Mouse (Mus musculus) hematopoietic stem cell, adult 5-6 weeks (primary cell): Measurements from ENCODE around the gene Gm14744. TPM values are rescaled to one million over a fixed set of nuclear protein-coding genes. Genes with fewer than 3 reads are reported as not detected.
"Not testable (repeated sequence)": the region's sequence is repeated elsewhere in the genome, so short reads cannot be mapped to it uniquely, and the experiment has no call there.

ENCODE experiments used
- ATAC-seq, 2 experiments: fragments of 125-278 bp in 1 of 2; replicated peaks in 1 of 2; 2 replicates each; pipeline ENCODE4 v1.8.0; 2016 to 2017; ENCODE audit warnings: inconsistent platforms in 2 of 2, mild to moderate bottlenecking in 2 of 2, moderate number of reproducible peaks in 2 of 2, low read depth in 1 of 2, moderate TSS enrichment in 1 of 2; ENCODE audit not compliant: low FRiP score in 2 of 2, poor library complexity in 2 of 2, severe bottlenecking in 2 of 2, insufficient read depth in 1 of 2, low TSS enrichment in 1 of 2
- total RNA-seq: library from RNA; stranded (forward); fragments of 172-1452, 232-1000 nt; gene quantifications from 2 replicates; pipeline ENCODE4 v1.2.3, GENCODE M21; 2017

The Gm14744 gene
- not detected in 2 replicates for total RNA-seq

DNA sequence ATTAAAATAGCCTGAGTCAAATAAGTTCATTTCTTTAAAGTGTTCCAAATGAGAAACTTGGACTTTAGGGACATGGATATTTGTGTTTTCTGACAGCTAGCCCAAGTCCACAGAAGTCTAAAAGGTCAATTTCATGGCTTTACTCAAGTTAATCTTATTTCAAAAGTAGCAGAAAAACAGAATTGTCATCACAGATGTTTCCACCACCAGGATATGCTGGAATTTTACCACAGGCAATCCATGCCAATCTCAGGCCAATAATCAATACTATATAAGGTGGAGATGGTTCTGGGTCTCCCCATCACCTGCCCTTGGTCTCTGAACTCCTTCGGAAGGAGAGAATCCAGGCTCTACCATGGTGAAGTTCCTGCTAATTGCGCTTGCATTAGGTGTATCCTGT, at the start of gene Gm14744:
TSS of gene Gm14744 (plus strand) at position 301 of the 400 bp plus-strand sequence.
- ATAC-seq = not testable (repeated sequence)

DNA sequence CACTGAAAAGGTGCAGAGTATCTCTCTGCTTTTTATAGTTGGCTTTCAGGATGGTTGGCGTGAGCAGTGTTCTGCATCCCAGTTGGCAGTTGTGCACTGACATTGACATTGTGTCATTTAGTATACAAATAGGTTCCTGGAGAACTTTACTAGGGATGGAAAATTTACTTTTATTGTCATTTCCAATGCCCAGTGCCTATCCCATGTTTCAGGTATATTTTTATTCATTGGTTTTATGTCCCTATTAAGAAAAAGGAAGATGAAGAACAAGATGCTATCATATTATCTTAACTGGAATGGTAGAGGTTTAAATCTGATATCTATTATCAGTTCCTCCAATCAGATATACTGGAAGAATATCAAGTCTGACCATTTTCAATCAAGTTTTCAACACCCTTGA, 11.0 kb upstream of the Gm14744 start, which contains the start of gene Pbsn:
TSS of gene Pbsn (minus strand) at position 101 of the 400 bp plus-strand sequence.
- ATAC-seq = no peak

DNA sequence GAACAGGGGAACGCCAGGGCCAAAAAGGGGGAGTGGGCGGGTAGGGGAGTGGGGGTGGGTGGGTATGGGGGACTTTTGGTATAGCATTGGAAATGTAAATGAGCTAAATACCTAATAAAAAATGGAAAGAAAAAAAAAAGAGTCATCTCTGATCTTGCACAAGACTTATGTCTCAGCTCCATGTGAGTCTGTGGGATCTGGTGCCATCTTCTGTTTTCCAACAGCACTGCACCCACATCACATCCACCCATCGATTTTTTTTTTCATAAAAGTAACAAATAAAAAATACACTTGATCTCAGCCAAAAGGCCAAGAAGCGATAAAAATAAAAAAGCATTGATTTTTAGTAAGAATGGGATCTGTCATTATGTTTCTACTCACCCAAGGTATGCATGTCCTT, 15.5 kb downstream of the Gm14744 start:
- ATAC-seq = not testable (repeated sequence)

Other genes with a start within 250 kb of the Gm14744 start
- gene Prkx, start 68.5 kb upstream of the Gm14744 start, total RNA-seq = 12.3 and 19.4 TPM in 2 replicates
- not detected in 2 replicates for gene Pbsn, start 11.1 kb upstream of the Gm14744 start, total RNA-seq
- gene 5430402E10Rik, start 60.3 kb downstream of the Gm14744 start, total RNA-seq = not detected in 2 replicates
- gene Obp1a, start 226.6 kb downstream of the Gm14744 start, total RNA-seq = not detected in 2 replicates